Mouse (Mus musculus): ENCODE measurements around the gene Uhrf1bp1. TPM values are rescaled to one million over a fixed set of nuclear protein-coding genes. Genes with fewer than 3 reads are reported as not detected.
A peak's percentile ranks its signal among the peaks of the same experiment; 100 is the strongest.

Gene Uhrf1bp1
- polyA plus RNA-seq, 2 experiments = 8.0 to 13.5 TPM

DNA sequence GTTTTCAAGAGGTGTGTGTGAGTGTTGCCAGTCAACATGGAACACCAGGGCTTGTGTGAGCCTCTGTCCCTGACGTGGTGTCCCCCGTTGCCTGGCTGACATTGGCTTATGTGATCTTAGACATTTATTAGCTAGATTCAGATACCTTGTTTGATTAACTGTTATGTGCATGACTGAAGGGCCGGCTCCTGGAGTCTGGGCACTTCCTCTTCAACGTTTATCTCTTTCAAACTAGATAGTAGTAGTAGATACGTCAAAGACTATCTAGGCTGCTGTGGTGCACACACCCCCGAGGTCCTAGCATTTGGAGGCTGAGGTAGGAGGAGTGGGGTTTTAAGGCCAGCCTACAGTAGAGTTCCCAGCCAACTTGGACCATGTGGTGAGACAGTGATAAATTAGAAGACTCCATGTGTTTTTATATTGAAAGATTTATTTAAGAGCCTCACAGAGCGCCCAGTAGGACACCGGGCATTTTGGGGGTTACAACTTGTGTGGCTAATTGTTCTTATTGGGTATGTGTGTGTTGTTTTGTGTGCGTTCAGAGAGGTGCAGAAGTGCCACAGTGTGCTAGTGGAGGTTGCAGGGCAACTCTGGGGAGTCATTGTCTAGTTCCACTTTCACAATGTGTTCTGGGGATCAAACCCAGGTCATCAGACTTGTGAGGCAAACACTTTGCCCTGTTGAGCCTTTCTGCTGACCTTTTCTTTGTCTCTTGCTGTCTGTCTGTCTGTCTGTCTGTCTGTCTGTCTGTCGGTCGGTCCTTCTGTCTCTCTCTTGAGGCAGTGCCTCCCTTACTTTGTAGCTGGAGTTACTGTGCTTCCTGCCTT is 1.6 kb downstream of the Uhrf1bp1 start:
- TF ChIP-seq POLR2A (IDR thresholded peaks at IDR 0.05; ENCODE audit: borderline replicate concordance, extremely low read depth, insufficient read depth, insufficient read length) = no peak
- WGBS = 46% methylated on average over 11 of the region's 11 CpGs
- no peaks in the 10 kb centered on the region for H3K9me3 ChIP-seq (ENCODE audit: control insufficient read depth, low read length)
- peak overlapping the region; percentile 57 for H3K4me2 ChIP-seq (replicated peaks; ENCODE audit: low read depth, low read length, severe bottlenecking)
- peaks cover 11% of the 10 kb centered on the region for H3K36me3 ChIP-seq (ENCODE audit: control insufficient read depth, insufficient read depth, low read length)
- DNase-seq (ENCODE audit: low spot score) (no peak), ATAC-seq (ENCODE audit: low FRiP score, low read depth) (no peak)
- peaks cover 15% of the 10 kb centered on the region for H3K4me1 ChIP-seq (ENCODE audit: control insufficient read depth, insufficient read depth, low read length)
- H3K9ac ChIP-seq (ENCODE audit: low read depth, low read length, severe bottlenecking) = peak overlapping the region; percentile 88
- no peaks in the 10 kb centered on the region for H3K27me3 ChIP-seq (ENCODE audit: control insufficient read depth, insufficient read depth, low read length)
- no peak overlapping the region for H3K27ac ChIP-seq (replicated peaks; ENCODE audit: low read depth, low read length)
- peak overlapping the region; percentile 90 for H3K4me3 ChIP-seq (replicated peaks; ENCODE audit: low read length)

GRCm38 (mm10) chr17:27859131-27859530 is 2.9 kb downstream of the Uhrf1bp1 start:
- Histone ChIP-seq H3K9ac (ENCODE audit: low read depth, low read length, severe bottlenecking) (no peak overlapping the region), H3K27me3 (ENCODE audit: control insufficient read depth, insufficient read depth, low read length) (no peaks in the 10 kb centered on the region), H3K4me1 (ENCODE audit: control insufficient read depth, insufficient read depth, low read length) (peaks cover 15% of the 10 kb centered on the region), H3K4me2 (replicated peaks; ENCODE audit: low read depth, low read length, severe bottlenecking) (no peak overlapping the region), H3K4me3 (replicated peaks; ENCODE audit: low read length) (no peak overlapping the region), H3K27ac (replicated peaks; ENCODE audit: low read depth, low read length) (no peak overlapping the region), H3K9me3 (ENCODE audit: control insufficient read depth, low read length) (no peaks in the 10 kb centered on the region), H3K36me3 (ENCODE audit: control insufficient read depth, insufficient read depth, low read length) (peaks cover 3% of the 10 kb centered on the region)
- DNase-seq (ENCODE audit: low spot score) (no peak), ATAC-seq (ENCODE audit: low FRiP score, low read depth) (no peak)
- no peak for TF ChIP-seq POLR2A (IDR thresholded peaks at IDR 0.05; ENCODE audit: borderline replicate concordance, extremely low read depth, insufficient read depth, insufficient read length)
- 41% methylated on average over 2 of the region's 2 CpGs for WGBS

DNA sequence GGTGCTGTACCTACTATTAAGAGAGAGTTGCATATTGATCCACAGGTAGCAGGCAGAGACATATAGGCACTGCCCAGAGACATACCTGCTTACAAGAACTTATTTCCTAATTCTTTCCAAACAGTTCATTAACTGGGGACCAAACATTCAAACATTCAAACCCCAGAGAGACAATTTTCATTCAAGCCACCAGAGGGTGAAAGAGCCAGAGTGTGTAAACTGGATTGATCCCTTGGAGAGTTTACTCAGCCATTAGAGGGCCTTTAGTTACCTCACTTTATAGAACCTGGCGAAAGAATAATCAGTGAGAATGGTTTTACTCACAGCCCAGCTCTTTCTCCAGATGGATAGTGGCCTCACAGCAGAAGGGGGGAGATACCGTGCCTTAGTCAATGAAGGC is 9.2 kb downstream of the Uhrf1bp1 start:
- no peak for TF ChIP-seq POLR2A (IDR thresholded peaks at IDR 0.05; ENCODE audit: borderline replicate concordance, extremely low read depth, insufficient read depth, insufficient read length)
- Histone ChIP-seq H3K27me3 (ENCODE audit: control insufficient read depth, insufficient read depth, low read length) (no peaks in the 10 kb centered on the region), H3K4me2 (replicated peaks; ENCODE audit: low read depth, low read length, severe bottlenecking) (no peak overlapping the region), H3K27ac (replicated peaks; ENCODE audit: low read depth, low read length) (no peak overlapping the region), H3K4me3 (replicated peaks; ENCODE audit: low read length) (no peak overlapping the region), H3K9ac (ENCODE audit: low read depth, low read length, severe bottlenecking) (no peak overlapping the region), H3K36me3 (ENCODE audit: control insufficient read depth, insufficient read depth, low read length) (0 out of 2 replicates have a peak, but pooled peaks cover 5% of the 10 kb centered on the region), H3K4me1 (ENCODE audit: control insufficient read depth, insufficient read depth, low read length) (no peaks in the 10 kb centered on the region), H3K9me3 (ENCODE audit: control insufficient read depth, low read length) (no peaks in the 10 kb centered on the region)
- ATAC-seq (ENCODE audit: low FRiP score, low read depth) (no peak), DNase-seq (ENCODE audit: low spot score) (no peak)
- 79% methylated on average over 2 of the region's 2 CpGs for WGBS

- no peak for ATAC-seq (ENCODE audit: low FRiP score, low read depth)
- no peak overlapping the region for H3K9ac ChIP-seq (ENCODE audit: low read depth, low read length, severe bottlenecking)
- 0 out of 2 replicates have a peak, but pooled peaks cover 5% of the 10 kb centered on the region for H3K36me3 ChIP-seq (ENCODE audit: control insufficient read depth, insufficient read depth, low read length)
- no peaks in the 10 kb centered on the region for H3K9me3 ChIP-seq (ENCODE audit: control insufficient read depth, low read length)
- no peak overlapping the region for H3K27ac ChIP-seq (replicated peaks; ENCODE audit: low read depth, low read length)
- no peak for DNase-seq (ENCODE audit: low spot score)
- no peak for TF ChIP-seq POLR2A (IDR thresholded peaks at IDR 0.05; ENCODE audit: borderline replicate concordance, extremely low read depth, insufficient read depth, insufficient read length)
- no peak overlapping the region for H3K4me3 ChIP-seq (replicated peaks; ENCODE audit: low read length)
- H3K4me2 ChIP-seq (replicated peaks; ENCODE audit: low read depth, low read length, severe bottlenecking) = no peak overlapping the region
- no peaks in the 10 kb centered on the region for H3K27me3 ChIP-seq (ENCODE audit: control insufficient read depth, insufficient read depth, low read length)
- no peaks in the 10 kb centered on the region for H3K4me1 ChIP-seq (ENCODE audit: control insufficient read depth, insufficient read depth, low read length)
- 81% methylated on average over 4 of the region's 4 CpGs for WGBS
Measured at GRCm38 (mm10) chr17:27866737-27867136, 10.5 kb downstream of the Uhrf1bp1 start.

GRCm38 (mm10) chr17:27871851-27872250 is 15.6 kb downstream of the Uhrf1bp1 start:
- 81% methylated on average over 3 of the region's 3 CpGs for whole genome bisulfite sequencing
- Histone ChIP-seq H3K4me2 (replicated peaks; ENCODE audit: low read depth, low read length, severe bottlenecking) (no peak overlapping the region), H3K36me3 (ENCODE audit: control insufficient read depth, insufficient read depth, low read length) (0 out of 2 replicates have a peak, but pooled peaks cover 8% of the 10 kb centered on the region), H3K9me3 (ENCODE audit: control insufficient read depth, low read length) (no peaks in the 10 kb centered on the region), H3K9ac (ENCODE audit: low read depth, low read length, severe bottlenecking) (no peak overlapping the region), H3K27ac (replicated peaks; ENCODE audit: low read depth, low read length) (no peak overlapping the region), H3K4me1 (ENCODE audit: control insufficient read depth, insufficient read depth, low read length) (no peaks in the 10 kb centered on the region), H3K4me3 (replicated peaks; ENCODE audit: low read length) (no peak overlapping the region), H3K27me3 (ENCODE audit: control insufficient read depth, insufficient read depth, low read length) (no peaks in the 10 kb centered on the region)
- TF ChIP-seq POLR2A (IDR thresholded peaks at IDR 0.05; ENCODE audit: borderline replicate concordance, extremely low read depth, insufficient read depth, insufficient read length) = no peak
- DNase-seq (ENCODE audit: low spot score) (no peak), ATAC-seq (ENCODE audit: low FRiP score, low read depth) (no peak)

Data from limb, embryonic 14.5 days (tissue).